Mouse (Mus musculus) gastrocnemius, postnatal 10 days (tissue): ENCODE data around the gene Fam192a. TPM values are rescaled to one million over a fixed set of nuclear protein-coding genes. Genes with fewer than 3 reads are reported as not detected.

Source experiments
- DNase-seq: peaks from one replicate; pipeline ENCODE4 v3.0.0; 2021; ENCODE audit warnings: mixed read lengths
- total RNA-seq, 2 experiments: library from RNA; stranded (reverse); gene quantifications; 2 replicates each; pipeline ENCODE4 v1.2.3; 2021

Gene Fam192a
- total RNA-seq, 2 experiments from 2014 or later: 24.6 to 25.9 TPM

- DNase-seq: no peak
Measured at GRCm38 (mm10) chr8:94574159-94574907, 27.5 kb downstream of the Fam192a start.

- no peak for DNase-seq
Measured at GRCm38 (mm10) chr8:94571896-94572295, 29.9 kb downstream of the Fam192a start.

- no peak for DNase-seq
Measured at GRCm38 (mm10) chr8:94569419-94569818, 32.4 kb downstream of the Fam192a start.

GRCm38 (mm10) chr8:94568098-94568497 lies 33.7 kb downstream of the Fam192a start:
- no peak for DNase-seq

- DNase-seq: no peak
Measured at GRCm38 (mm10) chr8:94567159-94567849, 34.5 kb downstream of the Fam192a start.

- DNase-seq: no peak
Measured at GRCm38 (mm10) chr8:94566446-94567158, 35.2 kb downstream of the Fam192a start.

GRCm38 (mm10) chr8:94566033-94566432 lies 35.8 kb downstream of the Fam192a start:
- no peak for DNase-seq

- no peak for DNase-seq
Measured at GRCm38 (mm10) chr8:94564421-94564820, 37.4 kb downstream of the Fam192a start.

GRCm38 (mm10) chr8:94561256-94561655 lies 40.5 kb downstream of the Fam192a start:
- no peak for DNase-seq

GRCm38 (mm10) chr8:94557281-94557680 lies 44.5 kb downstream of the Fam192a start:
- no peak for DNase-seq

GRCm38 (mm10) chr8:94552696-94553095 lies 49.1 kb downstream of the Fam192a start:
- DNase-seq: no peak

- DNase-seq: no peak
Measured at GRCm38 (mm10) chr8:94551471-94552422, 50.0 kb downstream of the Fam192a start.

- no peak for DNase-seq
Measured at GRCm38 (mm10) chr8:94549998-94550397, 51.8 kb downstream of the Fam192a start.

GRCm38 (mm10) chr8:94549482-94549881 lies 52.3 kb downstream of the Fam192a start:
- no peak for DNase-seq

GRCm38 (mm10) chr8:94549041-94549440 lies 52.8 kb downstream of the Fam192a start:
- no peak for DNase-seq

- no peak for DNase-seq
Measured at GRCm38 (mm10) chr8:94543981-94544380, 57.8 kb downstream of the Fam192a start.

GRCm38 (mm10) chr8:94540889-94541795 lies 60.7 kb downstream of the Fam192a start:
- no peak for DNase-seq

- DNase-seq: no peak
Measured at GRCm38 (mm10) chr8:94540025-94540424, 61.8 kb downstream of the Fam192a start.

GRCm38 (mm10) chr8:94537456-94537855 lies 64.3 kb downstream of the Fam192a start:
- no peak for DNase-seq

- no peak for DNase-seq
Measured at GRCm38 (mm10) chr8:94535631-94536030, 66.2 kb downstream of the Fam192a start.

- no peak for DNase-seq
Measured at GRCm38 (mm10) chr8:94534612-94535011, 67.2 kb downstream of the Fam192a start.
